Mouse (Mus musculus): Measurements from ENCODE around the gene Secisbp2l. TPM values are rescaled to one million over a fixed set of nuclear protein-coding genes. Genes with fewer than 3 reads are reported as not detected.

Gene Secisbp2l
- polyA plus RNA-seq, 1 experiment: 38.2 TPM

DNA sequence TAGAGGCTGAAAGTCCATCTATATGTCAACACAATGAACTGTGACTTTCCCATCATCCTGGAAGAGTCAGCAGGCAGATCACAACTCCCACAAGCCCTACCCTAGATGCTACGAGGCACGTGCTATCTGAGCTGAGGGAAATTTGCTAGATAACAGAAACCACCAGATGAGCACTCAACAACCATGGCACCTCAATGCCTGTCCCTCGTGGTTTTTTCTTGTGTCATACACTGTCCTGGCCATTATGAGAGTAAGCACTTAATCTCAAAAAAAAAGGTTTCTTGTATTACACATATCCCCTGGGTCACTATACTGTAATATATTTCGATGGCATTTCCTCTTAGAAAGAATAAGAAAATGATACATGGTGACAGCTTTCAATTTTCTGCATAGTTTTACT, 7.8 kb downstream of the Secisbp2l start:
- Histone ChIP-seq H3K4me3 (ENCODE audit: insufficient read depth, low read length) (no peak overlapping the region), H3K4me1 (ENCODE audit: control insufficient read depth, insufficient read depth, low read length) (no peaks in the 10 kb centered on the region; the same call in 1 of the 2 replicates), H3K27ac (ENCODE audit: insufficient read depth, low read length) (no peak overlapping the region)
- TF ChIP-seq POLR2A (IDR thresholded peaks at IDR 0.05; ENCODE audit: extremely low read depth, insufficient read depth, low read length) (no peak), CTCF (IDR thresholded peaks at IDR 0.05; ENCODE audit: extremely low read depth, insufficient read depth, low read length) (no peak)

GRCm38 (mm10) chr2:125765029-125765428, 17.6 kb downstream of the Secisbp2l start:
- Histone ChIP-seq H3K4me1 (ENCODE audit: control insufficient read depth, insufficient read depth, low read length) (no peaks in the 10 kb centered on the region), H3K4me3 (ENCODE audit: insufficient read depth, low read length) (no peak overlapping the region), H3K27ac (ENCODE audit: insufficient read depth, low read length) (no peak overlapping the region)
- peak; percentile 66 for TF ChIP-seq CTCF (IDR thresholded peaks at IDR 0.05; ENCODE audit: extremely low read depth, insufficient read depth, low read length)
- TF ChIP-seq POLR2A (IDR thresholded peaks at IDR 0.05; ENCODE audit: extremely low read depth, insufficient read depth, low read length): no peak

DNA sequence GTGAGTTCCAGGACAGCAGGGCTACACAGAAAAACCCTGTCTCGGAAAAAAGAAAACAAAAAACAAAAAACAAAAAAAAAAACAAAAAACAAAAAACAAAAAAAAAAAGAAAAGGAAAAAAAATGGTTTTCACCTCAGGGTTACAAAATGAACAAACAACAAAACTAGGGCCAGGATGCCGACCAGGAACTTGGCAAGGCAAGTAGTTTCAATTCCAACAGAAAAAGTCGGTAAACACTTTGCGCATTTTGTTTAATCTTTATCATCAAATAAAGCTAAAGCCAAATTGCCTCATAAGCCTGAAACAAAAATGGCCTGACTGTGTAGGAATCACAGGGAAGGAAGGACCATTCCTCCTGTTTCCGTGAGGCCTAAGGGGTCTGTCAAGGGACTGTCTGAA, 18.1 kb downstream of the Secisbp2l start:
- Histone ChIP-seq H3K27ac (ENCODE audit: insufficient read depth, low read length) (no peak overlapping the region), H3K4me1 (ENCODE audit: control insufficient read depth, insufficient read depth, low read length) (no peaks in the 10 kb centered on the region), H3K4me3 (ENCODE audit: insufficient read depth, low read length) (no peak overlapping the region)
- TF ChIP-seq CTCF (IDR thresholded peaks at IDR 0.05; ENCODE audit: extremely low read depth, insufficient read depth, low read length) (no peak), POLR2A (IDR thresholded peaks at IDR 0.05; ENCODE audit: extremely low read depth, insufficient read depth, low read length) (no peak)

- TF ChIP-seq POLR2A (IDR thresholded peaks at IDR 0.05; ENCODE audit: extremely low read depth, insufficient read depth, low read length) (no peak), CTCF (IDR thresholded peaks at IDR 0.05; ENCODE audit: extremely low read depth, insufficient read depth, low read length) (no peak)
- Histone ChIP-seq H3K4me1 (ENCODE audit: control insufficient read depth, insufficient read depth, low read length) (no peaks in the 10 kb centered on the region; the same call in 1 of the 2 replicates), H3K27ac (ENCODE audit: insufficient read depth, low read length) (no peak overlapping the region), H3K4me3 (ENCODE audit: insufficient read depth, low read length) (no peak overlapping the region)
Measured at GRCm38 (mm10) chr2:125749330-125749729, 33.3 kb downstream of the Secisbp2l start.

DNA sequence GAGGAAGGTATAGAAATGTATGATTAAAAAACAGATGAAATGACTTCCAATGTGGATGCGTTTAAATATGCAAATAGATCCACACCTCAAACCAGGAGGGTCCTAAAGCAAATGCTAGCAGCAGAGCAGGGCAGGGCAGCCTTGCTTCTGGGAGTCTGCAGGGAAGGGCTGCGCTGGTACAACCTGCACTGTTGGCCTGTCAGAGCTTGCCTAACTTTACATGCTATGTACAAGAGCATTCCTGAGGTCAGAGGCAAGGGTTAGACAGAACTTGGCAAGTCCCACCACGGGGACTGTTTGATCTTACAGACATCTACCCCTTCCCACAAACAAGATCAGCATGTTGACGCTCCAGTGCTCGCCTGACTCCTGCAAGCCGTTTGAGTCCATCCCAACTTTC, 43.3 kb downstream of the Secisbp2l start:
- Histone ChIP-seq H3K4me3 (ENCODE audit: insufficient read depth, low read length) (no peak overlapping the region), H3K27ac (ENCODE audit: insufficient read depth, low read length) (no peak overlapping the region), H3K4me1 (ENCODE audit: control insufficient read depth, insufficient read depth, low read length) (no peaks in the 10 kb centered on the region; the same call in 1 of the 2 replicates)
- TF ChIP-seq CTCF (IDR thresholded peaks at IDR 0.05; ENCODE audit: extremely low read depth, insufficient read depth, low read length) (no peak), POLR2A (IDR thresholded peaks at IDR 0.05; ENCODE audit: extremely low read depth, insufficient read depth, low read length) (no peak)

DNA sequence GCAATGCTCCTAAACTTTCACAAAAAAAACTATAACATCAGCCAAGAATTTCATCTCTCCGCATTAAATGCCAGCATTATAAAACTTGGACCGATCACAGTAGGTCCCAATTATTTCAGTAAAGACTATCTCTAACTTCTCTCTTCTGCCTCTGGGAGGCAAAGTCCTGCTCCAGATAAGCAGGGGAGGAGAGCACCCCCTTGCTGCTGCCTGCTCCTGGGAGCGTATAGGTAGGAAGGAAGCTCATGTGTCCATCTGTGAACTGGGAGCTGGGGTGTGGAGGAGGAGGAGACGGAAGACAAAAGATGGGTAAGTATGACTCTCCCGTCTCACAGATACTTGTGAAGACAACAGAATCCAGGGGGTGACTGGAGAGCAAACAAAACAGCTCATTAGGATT, 44.0 kb downstream of the Secisbp2l start:
- no peak overlapping the region for H3K27ac ChIP-seq (ENCODE audit: insufficient read depth, low read length)
- H3K4me3 ChIP-seq (ENCODE audit: insufficient read depth, low read length): no peak overlapping the region
- TF ChIP-seq POLR2A (IDR thresholded peaks at IDR 0.05; ENCODE audit: extremely low read depth, insufficient read depth, low read length) (no peak), CTCF (IDR thresholded peaks at IDR 0.05; ENCODE audit: extremely low read depth, insufficient read depth, low read length) (0 out of 2 replicates have a peak, but pooled peaks have one; percentile 7)
- H3K4me1 ChIP-seq (ENCODE audit: control insufficient read depth, insufficient read depth, low read length): no peaks in the 10 kb centered on the region; the same call in 1 of the 2 replicates

GRCm38 (mm10) chr2:125736025-125736343, 46.7 kb downstream of the Secisbp2l start:
- Histone ChIP-seq H3K27ac (ENCODE audit: insufficient read depth, low read length) (no peak overlapping the region), H3K4me3 (ENCODE audit: insufficient read depth, low read length) (no peak overlapping the region), H3K4me1 (ENCODE audit: control insufficient read depth, insufficient read depth, low read length) (no peaks in the 10 kb centered on the region; the same call in 1 of the 2 replicates)
- TF ChIP-seq POLR2A (IDR thresholded peaks at IDR 0.05; ENCODE audit: extremely low read depth, insufficient read depth, low read length) (no peak), CTCF (IDR thresholded peaks at IDR 0.05; ENCODE audit: extremely low read depth, insufficient read depth, low read length) (no peak)

GRCm38 (mm10) chr2:125735333-125736024, 47.2 kb downstream of the Secisbp2l start:
- Histone ChIP-seq H3K4me3 (ENCODE audit: insufficient read depth, low read length) (no peak overlapping the region), H3K27ac (ENCODE audit: insufficient read depth, low read length) (no peak overlapping the region), H3K4me1 (ENCODE audit: control insufficient read depth, insufficient read depth, low read length) (no peaks in the 10 kb centered on the region; the same call in 1 of the 2 replicates)
- TF ChIP-seq CTCF (IDR thresholded peaks at IDR 0.05; ENCODE audit: extremely low read depth, insufficient read depth, low read length) (no peak), POLR2A (IDR thresholded peaks at IDR 0.05; ENCODE audit: extremely low read depth, insufficient read depth, low read length) (no peak)

DNA sequence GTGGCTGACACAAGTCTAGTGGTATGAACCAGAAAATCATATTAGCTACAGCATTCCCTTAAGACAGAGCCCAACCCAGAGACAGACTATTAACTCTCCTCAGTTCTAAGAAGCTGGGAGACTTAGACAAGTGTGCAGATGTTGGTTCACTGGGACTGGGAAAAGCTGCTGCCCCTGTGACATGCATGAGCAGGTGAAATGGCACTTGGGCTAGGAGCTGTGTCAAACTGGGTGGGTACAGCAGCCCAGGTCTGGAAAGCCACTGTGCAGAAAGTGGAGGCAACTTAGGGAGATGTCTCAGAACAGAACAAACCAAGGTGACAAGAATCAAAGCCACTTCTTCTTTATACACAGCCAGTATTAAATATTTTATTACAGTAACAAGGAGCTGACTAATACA, 47.9 kb downstream of the Secisbp2l start:
- no peaks in the 10 kb centered on the region; the same call in 1 of the 2 replicates for H3K4me1 ChIP-seq (ENCODE audit: control insufficient read depth, insufficient read depth, low read length)
- TF ChIP-seq CTCF (IDR thresholded peaks at IDR 0.05; ENCODE audit: extremely low read depth, insufficient read depth, low read length) (no peak), POLR2A (IDR thresholded peaks at IDR 0.05; ENCODE audit: extremely low read depth, insufficient read depth, low read length) (no peak)

More for the DNA sequence above, 47.9 kb downstream of the Secisbp2l start:
- Histone ChIP-seq H3K4me3 (ENCODE audit: insufficient read depth, low read length) (no peak overlapping the region), H3K27ac (ENCODE audit: insufficient read depth, low read length) (no peak overlapping the region)
